Mouse (Mus musculus): ENCODE measurements around the gene Zmiz1. TPM values are rescaled to one million over a fixed set of nuclear protein-coding genes. Genes with fewer than 3 reads are reported as not detected.
A peak's percentile ranks its signal among the peaks of the same experiment; 100 is the strongest.

Gene Zmiz1
- total and polyA plus RNA-seq, 2 experiments from 2014 or later: 50.6 to 135 TPM

DNA sequence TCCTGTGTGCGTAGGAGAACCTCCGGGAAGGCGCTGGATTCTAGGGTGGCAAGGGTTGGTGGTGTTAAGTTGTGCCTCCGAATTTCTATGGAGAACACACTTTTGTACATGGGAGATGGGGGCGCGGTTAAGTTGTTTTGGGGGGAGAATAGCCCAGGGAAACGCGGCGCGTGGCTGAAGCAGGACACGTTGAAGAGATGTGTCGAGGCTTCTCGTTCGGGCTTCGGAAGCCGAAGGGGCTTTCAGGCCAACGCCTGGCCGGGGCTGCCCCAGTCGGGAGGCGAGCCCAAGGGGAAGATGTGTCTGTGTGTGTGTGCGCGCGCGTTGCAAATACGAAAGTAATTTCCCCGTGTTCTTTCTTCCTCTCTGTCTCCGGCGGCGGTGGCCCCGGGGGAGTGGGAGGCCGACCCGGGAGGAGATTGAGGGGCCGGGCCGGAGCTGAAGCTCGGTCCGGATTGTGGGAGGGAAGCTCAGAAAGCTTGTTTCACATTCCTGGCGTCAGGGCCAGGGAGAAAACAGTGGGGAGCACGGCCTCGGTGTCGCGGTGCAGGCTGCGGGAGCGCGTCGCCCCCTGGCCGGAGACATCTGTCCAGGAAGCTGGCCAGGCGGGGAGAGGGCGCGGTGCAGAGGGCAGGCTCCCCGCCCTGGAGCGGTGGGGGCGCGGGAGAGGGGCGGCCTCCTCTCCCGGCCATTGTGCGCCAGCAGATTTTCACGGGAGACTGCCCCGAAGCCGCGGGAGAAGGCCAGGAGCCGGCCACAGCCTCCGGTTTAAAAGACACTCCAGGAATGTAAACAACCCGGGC is 1.2 kb downstream of the Zmiz1 start:
- WGBS: under 1% methylated on average over 55 of the region's 63 CpGs
- Histone ChIP-seq H3K4me1 (ENCODE audit: insufficient read depth, low read length) (peaks cover 41% of the 10 kb centered on the region), H3K9ac (replicated peaks; ENCODE audit: low read length) (peak overlapping the region; percentile 96), H3K27ac (peak overlapping the region; percentile 98), H3K4me2 (ENCODE audit: low read depth, low read length) (peak overlapping the region; percentile 89), H3K9me3 (ENCODE audit: low read length) (no peaks in the 10 kb centered on the region), H3K27me3 (ENCODE audit: insufficient read depth, low read length) (no peaks in the 10 kb centered on the region), H3K4me3 (ENCODE audit: low read length) (peak overlapping the region; percentile 85), H3K36me3 (ENCODE audit: insufficient read depth, low read length) (no peaks in the 10 kb centered on the region)
- peak; percentile 72 for DNase-seq (ENCODE audit: low spot score)
- ATAC-seq: no peak
- TF ChIP-seq CTCF (IDR thresholded peaks at IDR 0.05; ENCODE audit: low read depth): no peak; the same call in 1 of the 2 replicates

DNA sequence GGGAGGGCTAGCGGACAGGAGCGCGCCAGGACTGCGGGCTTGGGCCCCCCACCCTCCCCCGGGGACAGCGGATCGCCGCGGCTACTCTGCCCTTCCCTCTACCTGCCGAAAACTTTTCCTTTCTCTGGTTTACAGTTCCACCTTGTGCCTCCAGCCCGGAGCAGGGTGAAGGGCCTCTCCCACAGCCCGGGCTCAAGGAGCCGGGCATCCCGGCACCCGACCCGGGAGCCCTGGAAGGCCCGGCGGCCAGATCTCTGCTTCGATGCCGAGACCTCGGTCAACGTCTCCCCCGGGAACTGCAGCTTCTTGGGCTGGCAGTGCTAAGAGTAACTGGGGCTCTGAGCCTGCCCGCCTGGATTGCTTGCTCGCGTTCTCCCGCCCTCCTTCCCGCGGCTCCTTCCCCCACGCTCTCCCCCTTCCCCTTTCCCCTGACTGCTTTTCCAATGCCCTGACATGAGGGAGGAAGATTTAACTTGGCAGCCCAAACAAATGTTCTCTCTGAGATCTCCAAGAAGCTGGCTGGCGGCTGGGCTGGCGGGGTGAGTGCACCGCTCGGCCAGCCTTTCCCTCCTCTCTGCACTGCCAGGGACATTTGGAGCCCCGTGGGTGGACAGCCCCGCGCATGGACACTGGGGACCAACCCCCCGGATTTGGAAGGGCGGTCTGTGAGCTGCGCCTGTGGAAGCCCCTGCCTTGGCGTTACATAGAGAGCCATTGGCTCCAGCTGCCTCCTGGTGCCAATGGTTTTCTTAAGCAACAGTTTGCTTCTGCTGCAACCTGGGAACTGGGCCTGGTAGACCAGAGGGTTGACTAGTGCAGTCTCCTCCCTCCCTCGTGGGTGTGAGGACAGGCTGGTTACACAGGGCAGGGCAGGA is 2.1 kb downstream of the Zmiz1 start:
- 0 out of 2 replicates have a peak, but pooled peaks have one; percentile 1 for TF ChIP-seq CTCF (IDR thresholded peaks at IDR 0.05; ENCODE audit: low read depth)
- H3K27me3 ChIP-seq (ENCODE audit: insufficient read depth, low read length): no peaks in the 10 kb centered on the region
- peak overlapping the region; percentile 98 for H3K27ac ChIP-seq
- ATAC-seq (peak; percentile 69), DNase-seq (ENCODE audit: low spot score) (peak; percentile 81)
- peaks cover 49% of the 10 kb centered on the region for H3K4me1 ChIP-seq (ENCODE audit: insufficient read depth, low read length)
- WGBS: under 1% methylated on average over 39 of the region's 42 CpGs
- H3K36me3 ChIP-seq (ENCODE audit: insufficient read depth, low read length): no peaks in the 10 kb centered on the region
- H3K4me2 ChIP-seq (ENCODE audit: low read depth, low read length): peak overlapping the region; percentile 89
- H3K9me3 ChIP-seq (ENCODE audit: low read length): no peaks in the 10 kb centered on the region
- H3K4me3 ChIP-seq (ENCODE audit: low read length): peak overlapping the region; percentile 85
- H3K9ac ChIP-seq (replicated peaks; ENCODE audit: low read length): peak overlapping the region; percentile 96

DNA sequence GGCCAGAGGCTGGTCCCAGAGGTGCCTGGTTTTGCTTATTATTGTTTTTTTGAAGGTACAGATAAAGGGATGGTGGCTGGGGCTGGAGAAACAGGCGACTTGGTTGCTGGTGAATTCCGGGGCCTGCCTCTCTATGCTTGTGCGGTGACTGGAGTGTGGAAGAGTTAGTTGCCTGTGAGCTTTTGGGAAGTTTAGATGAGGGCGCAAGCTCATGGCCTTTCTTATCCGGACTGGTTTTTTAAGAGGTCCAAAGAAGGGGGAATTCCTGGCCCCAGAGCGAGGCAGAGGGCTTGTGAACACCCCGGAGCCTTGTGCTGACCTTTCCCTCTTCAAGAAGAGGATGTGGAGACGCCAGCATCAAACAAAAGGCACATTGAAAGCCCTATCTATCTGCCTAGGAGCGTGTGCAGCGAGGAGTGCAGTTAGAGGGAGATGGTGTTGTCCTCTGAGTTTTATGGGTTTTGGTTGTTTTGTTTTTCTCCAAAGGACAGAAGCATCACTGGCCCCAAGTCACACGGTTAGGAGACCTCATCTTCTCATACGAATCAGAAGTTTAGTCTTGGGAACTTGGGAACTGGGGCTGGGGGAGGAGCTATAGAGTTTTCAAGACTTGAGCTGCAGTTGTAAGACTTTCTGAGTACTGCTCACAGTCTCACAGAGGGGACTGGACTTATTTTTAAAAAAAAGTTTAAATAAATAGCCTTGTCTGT is 2.8 kb downstream of the Zmiz1 start:
- ATAC-seq: no peak
- peaks cover 57% of the 10 kb centered on the region for H3K4me1 ChIP-seq (ENCODE audit: insufficient read depth, low read length)

DNA sequence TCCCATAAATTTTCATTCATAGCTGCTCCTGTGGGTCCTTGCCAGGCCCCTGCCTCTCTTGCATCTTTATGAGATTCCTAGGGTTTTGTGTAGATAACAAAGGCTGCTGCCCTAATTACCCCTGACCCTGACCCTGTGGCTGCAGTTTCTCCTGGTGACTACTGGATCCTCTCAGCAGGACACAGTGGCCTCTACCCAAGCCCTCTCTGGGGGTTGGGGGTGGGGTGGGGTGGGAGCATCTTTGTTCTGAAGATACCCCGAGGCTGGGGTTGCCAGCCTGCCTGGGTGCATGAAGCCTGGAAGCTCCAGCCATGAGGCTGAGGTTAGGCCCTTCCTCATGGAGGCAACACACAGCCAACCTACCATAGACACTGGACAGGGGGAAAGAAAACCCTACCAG is 4.0 kb downstream of the Zmiz1 start:
- WGBS: 5% methylated on average over 1 of the region's 1 CpGs
- no peak for TF ChIP-seq CTCF (IDR thresholded peaks at IDR 0.05; ENCODE audit: low read depth)
- H3K4me2 ChIP-seq (ENCODE audit: low read depth, low read length): peak overlapping the region; percentile 89
- H3K4me3 ChIP-seq (ENCODE audit: low read length): no peak overlapping the region
- no peak overlapping the region for H3K9ac ChIP-seq (replicated peaks; ENCODE audit: low read length)
- peaks cover 61% of the 10 kb centered on the region for H3K4me1 ChIP-seq (ENCODE audit: insufficient read depth, low read length)
- H3K36me3 ChIP-seq (ENCODE audit: insufficient read depth, low read length): no peaks in the 10 kb centered on the region
- ATAC-seq (no peak), DNase-seq (ENCODE audit: low spot score) (no peak)
- no peaks in the 10 kb centered on the region for H3K27me3 ChIP-seq (ENCODE audit: insufficient read depth, low read length)
- no peaks in the 10 kb centered on the region for H3K9me3 ChIP-seq (ENCODE audit: low read length)
- H3K27ac ChIP-seq: no peak overlapping the region

More for the DNA sequence above, 2.8 kb downstream of the Zmiz1 start:
- 5% methylated on average over 12 of the region's 12 CpGs for WGBS
- Histone ChIP-seq H3K27me3 (ENCODE audit: insufficient read depth, low read length) (no peaks in the 10 kb centered on the region), H3K9me3 (ENCODE audit: low read length) (no peaks in the 10 kb centered on the region), H3K9ac (replicated peaks; ENCODE audit: low read length) (peak overlapping the region; percentile 96), H3K36me3 (ENCODE audit: insufficient read depth, low read length) (no peaks in the 10 kb centered on the region), H3K27ac (peak overlapping the region; percentile 98), H3K4me3 (ENCODE audit: low read length) (peak overlapping the region; percentile 85), H3K4me2 (ENCODE audit: low read depth, low read length) (peak overlapping the region; percentile 89)
- DNase-seq (ENCODE audit: low spot score): no peak
- no peak for TF ChIP-seq CTCF (IDR thresholded peaks at IDR 0.05; ENCODE audit: low read depth)

DNA sequence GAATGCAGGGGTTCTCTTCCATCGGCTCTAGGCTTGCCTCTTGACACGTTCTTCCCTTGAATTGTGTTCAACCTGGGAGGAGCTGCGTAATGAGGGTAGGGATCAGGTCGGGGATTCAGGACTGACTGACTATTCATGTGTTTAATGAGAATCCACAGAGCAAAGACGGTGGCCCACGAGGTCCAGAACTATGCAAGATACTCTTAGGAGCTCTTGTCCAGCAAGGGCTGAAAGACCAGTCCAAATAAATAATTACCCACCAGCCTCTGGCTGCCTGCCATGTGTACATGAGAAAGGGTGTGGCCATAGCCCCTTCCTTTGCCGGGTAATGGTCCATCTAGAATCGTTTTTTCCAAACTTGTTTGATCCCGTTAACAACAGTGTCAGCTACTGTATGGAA is 4.9 kb downstream of the Zmiz1 start:
- DNase-seq (ENCODE audit: low spot score) (no peak), ATAC-seq (no peak)
- WGBS: 22% methylated on average over 9 of the region's 9 CpGs
- H3K36me3 ChIP-seq (ENCODE audit: insufficient read depth, low read length): no peaks in the 10 kb centered on the region
- peak overlapping the region; percentile 36 for H3K4me2 ChIP-seq (ENCODE audit: low read depth, low read length)
- peaks cover 66% of the 10 kb centered on the region for H3K4me1 ChIP-seq (ENCODE audit: insufficient read depth, low read length)
- TF ChIP-seq CTCF (IDR thresholded peaks at IDR 0.05; ENCODE audit: low read depth): no peak
- H3K9ac ChIP-seq (replicated peaks; ENCODE audit: low read length): no peak overlapping the region
- no peak overlapping the region for H3K4me3 ChIP-seq (ENCODE audit: low read length)
- H3K9me3 ChIP-seq (ENCODE audit: low read length): no peaks in the 10 kb centered on the region
- H3K27ac ChIP-seq: no peak overlapping the region
- no peaks in the 10 kb centered on the region for H3K27me3 ChIP-seq (ENCODE audit: insufficient read depth, low read length)

DNA sequence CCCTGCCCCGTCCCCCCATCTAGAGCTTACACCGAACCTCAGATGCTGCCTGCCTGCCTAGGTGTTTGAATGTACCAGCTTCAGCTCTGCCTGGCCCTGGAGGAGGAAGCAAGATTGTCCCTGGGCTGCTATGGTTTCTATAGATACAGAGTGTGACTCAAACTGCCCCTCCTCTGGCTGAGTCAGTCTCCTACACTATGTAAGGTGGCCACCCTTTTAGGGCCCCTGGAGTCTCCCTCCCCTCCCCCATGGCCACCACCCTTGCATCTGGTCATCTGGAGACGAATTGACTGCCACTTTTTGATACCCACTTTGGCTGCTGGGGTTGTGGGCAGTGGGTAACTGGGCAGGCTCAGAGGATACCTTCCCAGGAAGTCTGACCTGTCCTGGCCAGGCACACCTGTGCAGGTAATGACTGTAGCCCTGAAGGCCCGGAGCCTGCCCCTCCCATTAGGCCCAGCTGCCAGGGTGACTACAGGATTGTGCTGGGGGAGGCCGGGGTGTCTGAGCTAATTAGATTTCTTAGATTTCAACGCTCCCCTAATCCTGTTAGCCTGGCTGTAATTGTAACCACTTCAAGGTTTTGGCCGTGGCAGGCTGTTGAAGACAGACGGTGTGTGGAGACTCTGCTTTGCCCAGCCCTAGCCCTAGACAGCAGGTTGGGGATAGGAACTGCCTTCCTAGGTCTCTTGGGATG is 5.8 kb downstream of the Zmiz1 start:
- Histone ChIP-seq H3K4me1 (ENCODE audit: insufficient read depth, low read length) (peaks cover 72% of the 10 kb centered on the region), H3K9me3 (ENCODE audit: low read length) (no peaks in the 10 kb centered on the region), H3K9ac (replicated peaks; ENCODE audit: low read length) (0 out of 2 replicates have a peak overlapping the region, but pooled peaks have one; percentile 21), H3K4me3 (ENCODE audit: low read length) (no peak overlapping the region), H3K4me2 (ENCODE audit: low read depth, low read length) (peak overlapping the region; percentile 36), H3K36me3 (ENCODE audit: insufficient read depth, low read length) (no peaks in the 10 kb centered on the region), H3K27ac (no peak overlapping the region), H3K27me3 (ENCODE audit: insufficient read depth, low read length) (no peaks in the 10 kb centered on the region)
- 33% methylated on average over 8 of the region's 8 CpGs for WGBS
- DNase-seq (ENCODE audit: low spot score): no peak
- TF ChIP-seq CTCF (IDR thresholded peaks at IDR 0.05; ENCODE audit: low read depth): no peak
- ATAC-seq: no peak
